Mouse (Mus musculus): ENCODE data around the gene Gpalpp1. TPM values are rescaled to one million over a fixed set of nuclear protein-coding genes. Genes with fewer than 3 reads are reported as not detected.

The Gpalpp1 gene
- polyA plus RNA-seq, 1 experiment from 2014 or later, result 13.4 TPM

- no peak overlapping the region for H3K27ac ChIP-seq (ENCODE audit: poor library complexity, severe bottlenecking)
- no peaks in the 10 kb centered on the region for H3K9me3 ChIP-seq (replicated peaks)
- H3K4me3 ChIP-seq, result no peak overlapping the region
- 95% methylated on average over 5 of the region's 5 CpGs for WGBS
- no peaks in the 10 kb centered on the region for H3K4me1 ChIP-seq (replicated peaks)
- no peak for ATAC-seq (ENCODE audit: insufficient number of reproducible peaks, low FRiP score)
- no peak overlapping the region for H3K9ac ChIP-seq
- no peaks in the 10 kb centered on the region for H3K27me3 ChIP-seq (replicated peaks)
- H3K4me2 ChIP-seq, result no peak overlapping the region
- H3K36me3 ChIP-seq, result peaks cover 70% of the 10 kb centered on the region
These were observed 12.7 kb downstream of the Gpalpp1 start for GRCm38 (mm10) chr14:76097815-76098214.

GRCm38 (mm10) chr14:76097244-76097643, 13.3 kb downstream of the Gpalpp1 start:
- H3K9me3 ChIP-seq (replicated peaks), result no peaks in the 10 kb centered on the region
- no peak overlapping the region for H3K4me3 ChIP-seq
- no peak for ATAC-seq (ENCODE audit: insufficient number of reproducible peaks, low FRiP score)
- no peaks in the 10 kb centered on the region for H3K4me1 ChIP-seq (replicated peaks)
- H3K9ac ChIP-seq, result no peak overlapping the region
- no peak overlapping the region for H3K27ac ChIP-seq (ENCODE audit: poor library complexity, severe bottlenecking)
- H3K4me2 ChIP-seq, result no peak overlapping the region
- H3K27me3 ChIP-seq (replicated peaks), result no peaks in the 10 kb centered on the region
- H3K36me3 ChIP-seq, result peaks cover 72% of the 10 kb centered on the region
- WGBS, result 86% methylated on average over 7 of the region's 7 CpGs

- Histone ChIP-seq H3K27me3 (replicated peaks) (no peaks in the 10 kb centered on the region), H3K9me3 (replicated peaks) (0 out of 2 replicates have a peak, but pooled peaks cover 3% of the 10 kb centered on the region), H3K4me3 (no peak overlapping the region), H3K4me2 (no peak overlapping the region), H3K4me1 (replicated peaks) (0 out of 2 replicates have a peak, but pooled peaks cover 5% of the 10 kb centered on the region), H3K9ac (no peak overlapping the region), H3K27ac (ENCODE audit: poor library complexity, severe bottlenecking) (no peak overlapping the region), H3K36me3 (peaks cover 3% of the 10 kb centered on the region)
- no peak for ATAC-seq (ENCODE audit: insufficient number of reproducible peaks, low FRiP score)
- 78% methylated on average over 3 of the region's 3 CpGs for WGBS
These were observed 26.4 kb downstream of the Gpalpp1 start for GRCm38 (mm10) chr14:76084188-76084587.

- 79% methylated on average over 13 of the region's 13 CpGs for WGBS
- no peak overlapping the region for H3K27ac ChIP-seq (ENCODE audit: poor library complexity, severe bottlenecking)
- no peak overlapping the region for H3K9ac ChIP-seq
- ATAC-seq (ENCODE audit: insufficient number of reproducible peaks, low FRiP score), result no peak
- no peaks in the 10 kb centered on the region for H3K36me3 ChIP-seq
- H3K4me3 ChIP-seq, result no peak overlapping the region
- 0 out of 2 replicates have a peak, but pooled peaks cover 3% of the 10 kb centered on the region for H3K9me3 ChIP-seq (replicated peaks)
- H3K27me3 ChIP-seq (replicated peaks), result 0 out of 2 replicates have a peak, but pooled peaks cover 3% of the 10 kb centered on the region
- H3K4me1 ChIP-seq (replicated peaks), result 0 out of 2 replicates have a peak, but pooled peaks cover 5% of the 10 kb centered on the region
- H3K4me2 ChIP-seq, result no peak overlapping the region
These were observed 28.4 kb downstream of the Gpalpp1 start for GRCm38 (mm10) chr14:76082086-76082636.

- 0 out of 2 replicates have a peak, but pooled peaks cover 5% of the 10 kb centered on the region for H3K4me1 ChIP-seq (replicated peaks)
- 59% methylated on average over 11 of the region's 11 CpGs for WGBS
- no peak for ATAC-seq (ENCODE audit: insufficient number of reproducible peaks, low FRiP score)
- 0 out of 2 replicates have a peak, but pooled peaks cover 3% of the 10 kb centered on the region for H3K27me3 ChIP-seq (replicated peaks)
- H3K27ac ChIP-seq (ENCODE audit: poor library complexity, severe bottlenecking), result no peak overlapping the region
- 0 out of 2 replicates have a peak, but pooled peaks cover 3% of the 10 kb centered on the region for H3K9me3 ChIP-seq (replicated peaks)
- no peak overlapping the region for H3K9ac ChIP-seq
- H3K4me2 ChIP-seq, result no peak overlapping the region
- no peaks in the 10 kb centered on the region for H3K36me3 ChIP-seq
- H3K4me3 ChIP-seq, result no peak overlapping the region
These were observed 29.1 kb downstream of the Gpalpp1 start for GRCm38 (mm10) chr14:76081451-76081850.

- Histone ChIP-seq H3K4me1 (replicated peaks) (no peaks in the 10 kb centered on the region), H3K27me3 (replicated peaks) (0 out of 2 replicates have a peak, but pooled peaks cover 3% of the 10 kb centered on the region), H3K27ac (ENCODE audit: poor library complexity, severe bottlenecking) (no peak overlapping the region), H3K36me3 (no peaks in the 10 kb centered on the region), H3K9ac (no peak overlapping the region), H3K4me3 (no peak overlapping the region), H3K4me2 (no peak overlapping the region), H3K9me3 (replicated peaks) (0 out of 2 replicates have a peak, but pooled peaks cover 3% of the 10 kb centered on the region)
- WGBS, result 47% methylated on average over 9 of the region's 9 CpGs
- ATAC-seq (ENCODE audit: insufficient number of reproducible peaks, low FRiP score), result no peak
These were observed 33.5 kb downstream of the Gpalpp1 start for GRCm38 (mm10) chr14:76077088-76077491.

- Histone ChIP-seq H3K9ac (no peak overlapping the region), H3K27me3 (replicated peaks) (0 out of 2 replicates have a peak, but pooled peaks cover 3% of the 10 kb centered on the region), H3K27ac (ENCODE audit: poor library complexity, severe bottlenecking) (no peak overlapping the region), H3K36me3 (no peaks in the 10 kb centered on the region), H3K4me1 (replicated peaks) (no peaks in the 10 kb centered on the region), H3K4me2 (no peak overlapping the region), H3K4me3 (no peak overlapping the region), H3K9me3 (replicated peaks) (0 out of 2 replicates have a peak, but pooled peaks cover 2% of the 10 kb centered on the region)
- WGBS, result 74% methylated on average over 4 of the region's 4 CpGs
- no peak for ATAC-seq (ENCODE audit: insufficient number of reproducible peaks, low FRiP score)
These were observed 34.0 kb downstream of the Gpalpp1 start for GRCm38 (mm10) chr14:76076602-76077001.

- Histone ChIP-seq H3K4me3 (no peak overlapping the region), H3K27ac (ENCODE audit: poor library complexity, severe bottlenecking) (no peak overlapping the region), H3K9ac (no peak overlapping the region), H3K36me3 (no peaks in the 10 kb centered on the region), H3K27me3 (replicated peaks) (0 out of 2 replicates have a peak, but pooled peaks cover 3% of the 10 kb centered on the region), H3K9me3 (replicated peaks) (no peaks in the 10 kb centered on the region), H3K4me2 (no peak overlapping the region), H3K4me1 (replicated peaks) (no peaks in the 10 kb centered on the region)
- 57% methylated on average over 4 of the region's 4 CpGs for WGBS
- no peak for ATAC-seq (ENCODE audit: insufficient number of reproducible peaks, low FRiP score)
These were observed 34.8 kb downstream of the Gpalpp1 start for GRCm38 (mm10) chr14:76075721-76076120.

- no peak overlapping the region for H3K9ac ChIP-seq
- no peaks in the 10 kb centered on the region for H3K4me1 ChIP-seq (replicated peaks)
- WGBS, result 77% methylated on average over 1 of the region's 1 CpGs
- no peaks in the 10 kb centered on the region for H3K9me3 ChIP-seq (replicated peaks)
- H3K27ac ChIP-seq (ENCODE audit: poor library complexity, severe bottlenecking), result no peak overlapping the region
- no peak overlapping the region for H3K4me2 ChIP-seq
- H3K27me3 ChIP-seq (replicated peaks), result 0 out of 2 replicates have a peak, but pooled peaks cover 3% of the 10 kb centered on the region
- H3K36me3 ChIP-seq, result no peaks in the 10 kb centered on the region
- H3K4me3 ChIP-seq, result no peak overlapping the region
- no peak for ATAC-seq (ENCODE audit: insufficient number of reproducible peaks, low FRiP score)
These were observed 36.4 kb downstream of the Gpalpp1 start for GRCm38 (mm10) chr14:76074206-76074605.

GRCm38 (mm10) chr14:76072626-76073025, 37.9 kb downstream of the Gpalpp1 start:
- no peak for ATAC-seq (ENCODE audit: insufficient number of reproducible peaks, low FRiP score)
- Histone ChIP-seq H3K36me3 (no peaks in the 10 kb centered on the region), H3K27ac (ENCODE audit: poor library complexity, severe bottlenecking) (no peak overlapping the region), H3K4me2 (no peak overlapping the region), H3K9ac (no peak overlapping the region), H3K4me1 (replicated peaks) (no peaks in the 10 kb centered on the region), H3K4me3 (no peak overlapping the region), H3K27me3 (replicated peaks) (no peaks in the 10 kb centered on the region), H3K9me3 (replicated peaks) (no peaks in the 10 kb centered on the region; the same call in 1 of the 2 replicates)
- WGBS, result 49% methylated on average over 2 of the region's 2 CpGs

- Histone ChIP-seq H3K27me3 (replicated peaks) (no peaks in the 10 kb centered on the region), H3K4me3 (no peak overlapping the region), H3K4me2 (no peak overlapping the region), H3K36me3 (no peaks in the 10 kb centered on the region), H3K27ac (ENCODE audit: poor library complexity, severe bottlenecking) (no peak overlapping the region), H3K4me1 (replicated peaks) (no peaks in the 10 kb centered on the region), H3K9ac (no peak overlapping the region), H3K9me3 (replicated peaks) (no peaks in the 10 kb centered on the region; the same call in 1 of the 2 replicates)
- no peak for ATAC-seq (ENCODE audit: insufficient number of reproducible peaks, low FRiP score)
- 80% methylated on average over 4 of the region's 4 CpGs for WGBS
These were observed 41.3 kb downstream of the Gpalpp1 start for GRCm38 (mm10) chr14:76069296-76069695.

Measured in heart, embryonic 12.5 days (tissue).